Mouse (Mus musculus) heart, embryonic 15.5 days (tissue): ENCODE data around the gene Ppil4. TPM values are rescaled to one million over a fixed set of nuclear protein-coding genes. Genes with fewer than 3 reads are reported as not detected.

ENCODE experiments used
- ATAC-seq: fragments of 200-750 bp; cut with Nextera tagmentation; replicated peaks from 2 replicates; pipeline ENCODE4 v1.8.0; 2017; ENCODE audit warnings: low read depth, moderate TSS enrichment; ENCODE audit not compliant: insufficient number of reproducible peaks, insufficient read depth, low FRiP score
- H3K27ac ChIP-seq: fragments of 300-500 bp; sonication (generic); 2 replicates; pipeline ENCODE4 v1.5.1; 2015; ENCODE audit warnings: mild to moderate bottlenecking, inconsistent platforms
- H3K27me3 ChIP-seq: fragments of 300-500 bp; sonication (generic); 2 replicates; pipeline ENCODE4 v1.6.1; 2015; ENCODE audit warnings: inconsistent platforms
- H3K36me3 ChIP-seq: fragments of 300-500 bp; sonication (generic); 2 replicates; pipeline ENCODE4 v1.6.1; 2015; ENCODE audit warnings: mild to moderate bottlenecking, inconsistent platforms
- H3K4me1 ChIP-seq: fragments of 300-500 bp; sonication (generic); replicated peaks from 2 replicates; pipeline ENCODE4 v1.6.1; 2015; ENCODE audit warnings: inconsistent platforms
- H3K4me2 ChIP-seq: fragments of 300-500 bp; sonication (generic); 2 replicates; pipeline ENCODE4 v1.6.1; 2015; ENCODE audit warnings: inconsistent platforms, mild to moderate bottlenecking, moderate library complexity
- H3K4me3 ChIP-seq: fragments of 300-500 bp; sonication (generic); 2 replicates; pipeline ENCODE4 v1.5.1; 2015; ENCODE audit warnings: mild to moderate bottlenecking, inconsistent platforms
- H3K9ac ChIP-seq: fragments of 300-500 bp; sonication (generic); 2 replicates; pipeline ENCODE4 v1.6.1; 2015; ENCODE audit warnings: mild to moderate bottlenecking, inconsistent platforms
- H3K9me3 ChIP-seq: fragments of 300-500 bp; sonication (generic); replicated peaks from 2 replicates; pipeline ENCODE4 v1.6.1; 2016; ENCODE audit warnings: inconsistent platforms
- WGBS: fragments of 180-500 bp; shearing (Covaris S2); methylation state at CpG from one replicate; pipeline ENCODE4 v1.1.7; 2015; ENCODE audit warnings: mixed read lengths; 5-methylcytosine and 5-hydroxymethylcytosine counted together
- polyA plus RNA-seq: library from polyadenylated mRNA; unstranded; fragments of >200 nt; fragmentation: Nextera tagmentation; extraction: Ambion mirVana; gene quantifications from 2 replicates; pipeline ENCODE4 v1.2.1, GENCODE M21; 2015

Gene Ppil4
- polyA plus RNA-seq, 1 experiment from 2014 or later, result 28.2 TPM

GRCm38 (mm10) chr10:7787319-7787718 lies 5.4 kb upstream of the Ppil4 start:
- H3K9me3 ChIP-seq, result no peaks in the 10 kb centered on the region
- 44% methylated on average over 2 of the region's 2 CpGs for WGBS

DNA sequence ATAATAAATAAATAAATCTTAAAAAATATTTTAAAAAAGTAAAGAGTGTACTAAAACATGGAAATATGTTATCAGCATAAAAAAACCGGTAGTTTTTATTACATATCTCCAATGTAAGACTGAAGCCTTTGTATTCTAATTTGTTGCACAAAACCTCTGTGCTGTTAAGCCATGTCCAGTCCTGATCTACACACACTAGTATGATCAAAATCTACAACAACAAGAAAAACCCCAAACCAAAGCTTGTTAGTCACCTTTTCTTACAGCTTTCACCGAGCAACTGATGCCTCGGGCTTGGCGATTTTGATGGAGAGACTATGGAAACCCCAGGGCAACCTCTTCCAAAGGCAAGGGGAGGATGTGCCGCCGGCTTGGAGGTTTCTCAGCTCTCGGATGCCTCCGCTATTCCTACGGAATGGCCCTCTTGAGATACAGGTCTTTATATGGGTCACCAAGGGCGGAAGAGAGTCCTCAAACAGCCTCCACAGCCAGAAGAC lies 389 bp upstream of the Ppil4 start:
- Histone ChIP-seq H3K27me3 (no peaks in the 10 kb centered on the region), H3K4me1 (peaks cover 16% of the 10 kb centered on the region), H3K9ac (peak overlapping the region; percentile 93), H3K4me2 (peak overlapping the region; percentile 75), H3K9me3 (no peaks in the 10 kb centered on the region), H3K27ac (peak overlapping the region; percentile 74), H3K4me3 (peak overlapping the region; percentile 93), H3K36me3 (peaks cover 17% of the 10 kb centered on the region)
- no peak for ATAC-seq
- under 1% methylated on average over 10 of the region's 10 CpGs for WGBS

More at GRCm38 (mm10) chr10:7787319-7787718, 5.4 kb upstream of the Ppil4 start:
- H3K4me1 ChIP-seq, result peaks cover 6% of the 10 kb centered on the region
- no peak overlapping the region for H3K4me2 ChIP-seq
- no peak for ATAC-seq
- no peak overlapping the region for H3K27ac ChIP-seq
- H3K27me3 ChIP-seq, result no peaks in the 10 kb centered on the region
- no peak overlapping the region for H3K4me3 ChIP-seq
- H3K36me3 ChIP-seq, result peaks cover 6% of the 10 kb centered on the region; the same call in 1 of the 2 replicates
- no peak overlapping the region for H3K9ac ChIP-seq

- Histone ChIP-seq H3K4me2 (no peak overlapping the region), H3K4me1 (no peaks in the 10 kb centered on the region), H3K36me3 (peaks cover 87% of the 10 kb centered on the region), H3K27me3 (no peaks in the 10 kb centered on the region), H3K27ac (no peak overlapping the region), H3K9ac (no peak overlapping the region), H3K9me3 (no peaks in the 10 kb centered on the region), H3K4me3 (no peak overlapping the region)
- whole genome bisulfite sequencing, result 69% methylated on average over 3 of the region's 3 CpGs
- ATAC-seq, result no peak
Measured at GRCm38 (mm10) chr10:7801258-7801657, 8.6 kb downstream of the Ppil4 start.

- H3K9me3 ChIP-seq, result no peaks in the 10 kb centered on the region
- H3K4me2 ChIP-seq, result no peak overlapping the region
- no peaks in the 10 kb centered on the region for H3K4me1 ChIP-seq
- H3K36me3 ChIP-seq, result peaks cover 79% of the 10 kb centered on the region
- 92% methylated on average over 2 of the region's 2 CpGs for WGBS
- H3K27me3 ChIP-seq, result no peaks in the 10 kb centered on the region
- H3K9ac ChIP-seq, result no peak overlapping the region
- ATAC-seq, result no peak
- H3K27ac ChIP-seq, result no peak overlapping the region
- H3K4me3 ChIP-seq, result no peak overlapping the region
Measured at GRCm38 (mm10) chr10:7802519-7803140, 9.9 kb downstream of the Ppil4 start.

DNA sequence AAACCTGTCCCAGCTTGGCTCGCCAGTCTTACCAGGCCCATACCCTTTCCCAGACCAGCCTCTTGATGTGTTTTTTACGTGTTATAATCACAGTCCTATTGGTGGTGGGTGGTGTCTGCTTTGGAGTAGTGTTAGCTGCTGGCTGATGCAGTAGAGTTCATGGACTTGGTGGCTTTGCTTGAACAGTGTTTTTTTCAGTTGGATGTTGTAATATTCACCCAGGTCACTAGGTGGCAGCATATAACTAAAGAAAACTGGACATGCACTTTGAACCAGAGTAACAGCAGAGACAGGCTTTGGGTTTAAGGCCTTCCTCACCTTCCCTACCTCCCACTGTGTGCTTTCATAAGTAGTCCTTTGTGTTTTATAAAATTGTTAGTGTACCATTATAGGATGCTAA lies 17.2 kb downstream of the Ppil4 start:
- no peaks in the 10 kb centered on the region for H3K9me3 ChIP-seq
- H3K27ac ChIP-seq, result no peak overlapping the region
- H3K4me3 ChIP-seq, result no peak overlapping the region
- WGBS, result 52% methylated on average over 2 of the region's 2 CpGs
- ATAC-seq, result no peak; the same call in 1 of the 2 replicates
- no peak overlapping the region for H3K9ac ChIP-seq
- peaks cover 39% of the 10 kb centered on the region for H3K36me3 ChIP-seq
- no peak overlapping the region for H3K4me2 ChIP-seq
- no peaks in the 10 kb centered on the region for H3K27me3 ChIP-seq
- H3K4me1 ChIP-seq, result no peaks in the 10 kb centered on the region

GRCm38 (mm10) chr10:7816476-7816875 lies 23.8 kb downstream of the Ppil4 start:
- ATAC-seq, result no peak
- Histone ChIP-seq H3K4me3 (no peak overlapping the region), H3K27ac (no peak overlapping the region), H3K9me3 (no peaks in the 10 kb centered on the region), H3K27me3 (no peaks in the 10 kb centered on the region), H3K9ac (no peak overlapping the region), H3K4me1 (no peaks in the 10 kb centered on the region; the same call in 1 of the 2 replicates), H3K36me3 (peaks cover 34% of the 10 kb centered on the region), H3K4me2 (no peak overlapping the region)
- 38% methylated on average over 2 of the region's 2 CpGs for whole genome bisulfite sequencing

GRCm38 (mm10) chr10:7818676-7819075 lies 26.0 kb downstream of the Ppil4 start:
- no peak overlapping the region for H3K4me2 ChIP-seq
- no peak overlapping the region for H3K27ac ChIP-seq
- 89% methylated on average over 4 of the region's 4 CpGs for WGBS
- peaks cover 51% of the 10 kb centered on the region for H3K36me3 ChIP-seq
- no peak overlapping the region for H3K4me3 ChIP-seq
- no peaks in the 10 kb centered on the region; the same call in 1 of the 2 replicates for H3K4me1 ChIP-seq
- ATAC-seq, result no peak
- H3K27me3 ChIP-seq, result no peaks in the 10 kb centered on the region
- no peak overlapping the region for H3K9ac ChIP-seq
- no peaks in the 10 kb centered on the region for H3K9me3 ChIP-seq

DNA sequence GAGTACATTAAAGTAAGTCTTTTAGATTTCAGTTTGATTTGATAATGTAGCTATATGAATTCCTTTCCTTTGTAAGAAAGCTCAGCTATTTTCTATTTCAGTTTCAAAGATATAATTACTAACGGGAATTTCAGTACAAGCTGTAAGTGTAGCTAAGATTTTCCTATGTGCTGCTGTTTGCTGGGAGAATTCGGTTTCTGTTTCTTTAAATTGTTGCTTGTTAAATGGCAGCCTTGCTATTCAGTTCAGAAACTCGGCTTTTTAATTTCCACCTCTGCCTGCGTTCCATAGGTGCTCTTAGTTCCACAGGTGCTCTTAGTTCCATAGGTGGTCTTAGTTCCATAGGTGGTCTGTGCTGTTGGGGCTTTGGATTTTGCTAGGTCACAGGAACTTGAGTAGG lies 26.5 kb downstream of the Ppil4 start:
- ATAC-seq, result no peak
- H3K9ac ChIP-seq, result no peak overlapping the region
- no peaks in the 10 kb centered on the region for H3K9me3 ChIP-seq
- no peaks in the 10 kb centered on the region; the same call in 1 of the 2 replicates for H3K4me1 ChIP-seq
- WGBS, result 87% methylated on average over 4 of the region's 4 CpGs
- H3K27me3 ChIP-seq, result no peaks in the 10 kb centered on the region
- H3K4me2 ChIP-seq, result no peak overlapping the region
- H3K4me3 ChIP-seq, result no peak overlapping the region
- no peak overlapping the region for H3K27ac ChIP-seq
- peaks cover 53% of the 10 kb centered on the region for H3K36me3 ChIP-seq

- Histone ChIP-seq H3K9me3 (no peaks in the 10 kb centered on the region), H3K27ac (no peak overlapping the region), H3K4me3 (no peak overlapping the region), H3K36me3 (peaks cover 49% of the 10 kb centered on the region), H3K27me3 (no peaks in the 10 kb centered on the region), H3K4me2 (no peak overlapping the region), H3K4me1 (no peaks in the 10 kb centered on the region; the same call in 1 of the 2 replicates), H3K9ac (no peak overlapping the region)
- ATAC-seq, result no peak
- WGBS, result 73% methylated on average over 4 of the region's 4 CpGs
Measured at GRCm38 (mm10) chr10:7819603-7820002, 26.9 kb downstream of the Ppil4 start.

- H3K36me3 ChIP-seq, result peaks cover 47% of the 10 kb centered on the region
- no peak overlapping the region for H3K27ac ChIP-seq
- WGBS, result 90% methylated on average over 5 of the region's 5 CpGs
- no peaks in the 10 kb centered on the region for H3K27me3 ChIP-seq
- no peaks in the 10 kb centered on the region; the same call in 1 of the 2 replicates for H3K4me1 ChIP-seq
- no peaks in the 10 kb centered on the region for H3K9me3 ChIP-seq
- no peak overlapping the region for H3K9ac ChIP-seq
- no peak overlapping the region for H3K4me3 ChIP-seq
- ATAC-seq, result no peak
- H3K4me2 ChIP-seq, result no peak overlapping the region
Measured at GRCm38 (mm10) chr10:7820171-7820570, 27.5 kb downstream of the Ppil4 start.

GRCm38 (mm10) chr10:7821981-7822380 lies 29.3 kb downstream of the Ppil4 start:
- H3K27ac ChIP-seq, result no peak overlapping the region
- H3K27me3 ChIP-seq, result no peaks in the 10 kb centered on the region
- peaks cover 37% of the 10 kb centered on the region for H3K36me3 ChIP-seq
- H3K9me3 ChIP-seq, result no peaks in the 10 kb centered on the region
- no peak overlapping the region for H3K9ac ChIP-seq
- no peak for ATAC-seq
- no peak overlapping the region for H3K4me3 ChIP-seq
- no peaks in the 10 kb centered on the region for H3K4me1 ChIP-seq
- 93% methylated on average over 12 of the region's 12 CpGs for WGBS
- no peak overlapping the region for H3K4me2 ChIP-seq

DNA sequence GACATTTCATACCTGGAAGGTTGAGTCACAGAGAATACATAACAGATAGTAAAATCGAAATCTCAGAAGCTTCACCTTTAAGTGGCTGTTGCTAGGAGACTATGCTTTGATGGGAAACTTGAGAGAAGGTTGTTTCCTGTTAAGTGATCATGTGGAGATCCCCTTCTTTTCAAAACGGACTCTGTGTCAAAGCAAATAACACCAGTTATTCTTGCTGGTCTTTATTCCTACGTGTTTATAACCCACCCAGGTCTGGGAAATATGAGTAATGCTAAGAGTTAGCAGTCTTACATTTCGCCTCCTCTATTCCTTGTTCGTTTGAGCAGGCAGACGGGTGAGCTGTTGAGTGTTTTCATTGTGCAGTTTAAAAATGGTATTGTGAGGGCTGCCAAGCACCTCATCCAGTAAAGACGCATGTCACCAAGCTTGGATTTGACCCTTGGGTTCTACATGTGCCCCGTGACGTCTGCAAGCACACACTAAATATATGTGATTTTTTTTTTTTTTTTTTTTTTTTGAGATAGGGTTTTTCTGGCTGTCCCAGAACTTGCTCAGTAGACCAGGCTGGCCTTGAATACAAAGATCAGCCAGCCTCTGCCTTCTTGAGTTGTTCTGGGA lies 32.1 kb downstream of the Ppil4 start:
- ATAC-seq, result no peak
- Histone ChIP-seq H3K4me1 (no peaks in the 10 kb centered on the region), H3K9ac (no peak overlapping the region), H3K9me3 (no peaks in the 10 kb centered on the region), H3K36me3 (peaks cover 28% of the 10 kb centered on the region), H3K27ac (no peak overlapping the region), H3K27me3 (no peaks in the 10 kb centered on the region), H3K4me2 (no peak overlapping the region), H3K4me3 (no peak overlapping the region)
- WGBS, result 81% methylated on average over 9 of the region's 9 CpGs
